Mouse (Mus musculus): Measurements from ENCODE around the gene Agbl3.
A peak's percentile ranks its signal among the peaks of the same experiment; 100 is the strongest.

The Agbl3 gene

DNA sequence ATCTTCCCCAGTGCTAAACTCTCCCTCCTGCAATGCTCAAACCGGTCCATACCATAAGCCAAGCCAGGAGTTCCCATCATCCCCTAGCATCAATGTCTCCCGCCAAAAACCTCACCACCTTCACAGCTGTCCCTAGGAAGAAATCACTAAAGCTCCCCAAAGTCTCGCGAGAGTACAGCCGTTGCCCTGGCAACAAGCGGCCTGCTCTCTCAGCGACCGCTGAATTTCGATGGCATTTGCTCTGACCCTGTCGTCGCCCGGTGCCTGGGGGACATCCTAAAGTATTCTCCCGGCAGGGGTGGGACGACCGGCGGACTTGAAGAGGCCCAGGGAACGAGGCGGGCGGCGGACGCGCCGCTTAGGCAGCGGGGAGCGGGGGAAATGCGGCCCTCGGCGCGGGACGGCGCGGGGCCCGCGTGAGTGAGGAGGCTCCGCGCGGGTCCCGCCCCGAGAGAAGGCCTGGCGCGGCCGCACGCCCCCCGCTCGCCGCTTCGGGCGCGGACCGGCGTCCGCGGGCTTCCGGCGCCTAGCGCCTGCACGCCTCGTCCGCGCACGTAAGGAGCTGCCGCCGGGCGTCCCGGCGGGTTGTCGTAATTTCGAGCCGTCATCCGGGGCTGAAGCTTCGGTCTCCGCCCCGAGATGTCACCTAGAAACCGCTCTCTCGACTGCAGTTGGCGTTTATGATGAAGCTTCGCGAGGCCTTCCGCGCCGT is at the start of gene Agbl3:
Gene Agbl3, plus strand, starts transcription at position 202 of the 712 bp plus-strand sequence.
- peak; percentile 99 for DNase-seq

DNA sequence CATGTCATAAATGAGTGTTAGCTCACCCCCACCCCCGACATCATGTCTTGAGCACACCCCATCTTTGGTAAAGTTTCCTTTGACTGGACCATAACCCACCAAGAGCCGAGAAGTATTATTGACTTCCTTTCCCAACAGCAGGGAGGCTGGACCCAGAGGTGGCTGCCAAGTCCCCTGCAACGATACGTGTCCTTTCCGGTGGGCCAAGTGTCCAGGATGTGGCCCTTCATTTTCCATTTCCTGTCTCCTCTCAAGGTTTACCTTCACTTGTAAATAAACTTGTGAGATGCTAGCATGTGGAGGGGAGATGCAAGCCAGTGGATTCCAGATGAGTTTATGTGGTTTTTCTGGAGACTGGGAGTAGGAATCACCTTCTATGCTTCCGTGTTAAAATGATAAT is 49.2 kb upstream of the Agbl3 start:
- peak; percentile 61 for DNase-seq

- no peak for DNase-seq
Observed at GRCm38 (mm10) chr6:34731529-34731928, 48.7 kb upstream of the Agbl3 start.

DNA sequence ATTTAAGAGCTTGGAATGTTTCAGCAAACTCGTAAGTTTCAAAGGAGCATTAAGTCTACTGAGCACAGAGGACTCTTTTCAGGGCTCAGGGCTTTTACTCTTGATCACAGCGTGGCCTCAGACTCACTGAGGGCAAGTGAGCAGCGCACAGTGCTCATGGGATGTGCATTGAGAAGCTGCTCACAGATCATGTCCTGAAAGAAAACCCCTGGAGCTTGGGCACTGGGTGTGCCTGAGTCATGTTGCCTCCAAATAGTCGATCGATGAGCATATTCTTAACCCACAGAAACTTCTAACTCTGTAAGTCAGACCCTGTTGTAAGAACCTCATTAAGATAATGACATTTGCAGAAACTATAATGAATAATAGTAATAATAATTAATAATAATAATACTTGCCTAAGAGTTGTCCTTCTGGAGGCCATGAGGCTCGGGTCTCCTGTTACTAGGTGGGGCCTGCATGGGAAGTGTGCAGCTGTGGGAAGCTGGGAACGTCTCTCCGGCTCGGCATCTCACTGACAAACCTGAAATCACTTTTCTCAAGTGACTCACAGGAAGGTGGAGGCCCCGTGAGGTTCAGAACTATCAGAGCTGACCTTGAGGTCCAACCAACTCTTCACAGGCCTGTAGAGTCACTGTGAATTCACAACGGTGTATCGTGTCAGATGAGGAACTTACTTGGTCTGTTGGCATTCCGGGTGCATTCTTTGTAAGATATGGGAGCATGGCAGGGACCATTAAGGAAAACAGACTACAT is 45.1 kb upstream of the Agbl3 start:
- DNase-seq, result no peak

- no peak for DNase-seq
Observed at GRCm38 (mm10) chr6:34736934-34737333, 43.3 kb upstream of the Agbl3 start.

DNA sequence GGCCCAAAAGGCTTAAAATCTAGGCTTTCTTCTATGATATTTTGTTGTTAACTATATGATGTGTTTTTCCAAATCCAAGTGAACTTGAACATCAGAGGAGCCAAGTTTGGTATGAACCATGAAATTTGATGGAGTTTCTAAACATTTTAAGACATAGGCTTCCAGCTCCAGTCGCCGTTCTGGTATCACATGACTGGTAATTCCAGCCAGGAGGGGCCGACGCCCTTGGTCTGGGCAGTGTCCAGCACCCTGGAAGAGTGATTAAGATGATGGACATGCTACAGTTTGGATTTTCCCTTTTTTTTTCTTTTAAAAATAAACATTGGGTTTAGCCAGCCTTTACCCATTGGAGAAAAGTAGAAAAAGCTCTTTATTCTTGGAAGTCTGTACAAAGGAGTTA is 36.3 kb upstream of the Agbl3 start:
- no peak for DNase-seq

DNA sequence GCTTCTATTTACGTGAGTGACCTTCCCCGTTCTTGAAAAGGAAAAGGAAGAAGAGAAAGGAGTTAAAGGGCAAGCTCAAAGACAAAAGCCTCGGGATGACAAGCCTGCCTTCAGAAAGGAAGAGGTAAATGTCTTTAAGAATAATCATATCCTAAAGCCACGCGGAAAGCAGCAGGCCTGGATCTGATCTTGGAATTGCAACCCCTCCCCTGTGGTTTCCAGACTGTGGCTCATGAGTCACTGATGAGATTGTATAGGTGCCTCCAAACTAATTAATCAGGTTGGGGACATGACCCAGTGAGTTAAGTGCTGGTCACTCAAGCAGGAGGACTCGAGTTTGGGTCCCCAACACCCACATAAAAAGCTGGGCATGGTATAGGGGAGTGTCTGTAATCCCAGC is 32.4 kb upstream of the Agbl3 start:
- no peak for DNase-seq

DNA sequence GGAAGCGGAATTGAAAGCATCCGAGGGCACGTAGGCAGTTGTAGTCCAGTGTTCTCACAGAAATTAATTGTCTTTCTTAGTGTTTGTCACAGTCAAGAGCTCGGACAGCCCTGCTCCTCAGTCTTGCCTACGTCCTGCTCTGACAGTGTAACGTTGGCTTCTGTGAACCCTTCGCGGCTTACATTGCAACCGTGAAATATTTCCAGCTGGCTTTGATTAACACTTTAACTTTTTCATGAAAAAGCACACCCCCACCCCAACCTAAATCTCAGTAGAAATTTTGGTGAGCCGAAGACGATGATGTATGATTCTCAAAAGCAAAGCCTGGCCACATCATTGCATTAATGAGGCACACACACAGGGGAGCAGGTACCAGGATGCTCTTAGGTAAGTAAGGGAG is 31.7 kb upstream of the Agbl3 start:
- no peak for DNase-seq

- no peak for DNase-seq
Observed at GRCm38 (mm10) chr6:34749526-34749925, 30.7 kb upstream of the Agbl3 start.

DNA sequence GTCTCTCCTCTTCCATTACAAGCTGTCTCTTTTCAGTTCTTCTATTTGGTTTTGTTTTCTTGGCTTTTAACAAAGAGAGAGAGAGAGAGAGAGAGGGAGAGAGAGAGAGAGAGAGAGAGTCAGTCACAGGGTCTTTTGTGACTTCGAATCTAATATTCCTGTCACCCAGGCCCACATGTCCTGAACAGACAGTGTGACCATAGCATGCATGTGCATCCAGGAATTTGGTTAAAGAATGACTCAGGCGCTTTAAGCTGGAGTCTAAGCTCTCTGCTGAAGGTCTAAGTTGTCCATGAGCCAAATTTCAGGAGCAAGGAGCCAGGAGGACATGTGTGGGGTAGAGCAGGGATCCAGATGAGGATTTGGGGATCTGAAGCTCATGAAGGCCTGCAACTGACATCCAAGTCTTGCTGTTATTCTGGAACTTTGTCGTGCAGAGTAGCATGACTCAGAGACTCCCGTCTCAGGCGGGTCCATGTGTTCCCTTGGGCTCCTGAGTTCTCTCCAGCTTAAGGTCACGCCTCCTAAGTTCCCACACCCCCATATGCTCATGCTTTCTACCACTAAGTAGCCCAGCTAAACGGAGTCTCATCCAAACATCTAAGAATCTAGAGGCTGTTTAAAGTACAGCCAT is 29.6 kb upstream of the Agbl3 start:
- no peak for DNase-seq

DNA sequence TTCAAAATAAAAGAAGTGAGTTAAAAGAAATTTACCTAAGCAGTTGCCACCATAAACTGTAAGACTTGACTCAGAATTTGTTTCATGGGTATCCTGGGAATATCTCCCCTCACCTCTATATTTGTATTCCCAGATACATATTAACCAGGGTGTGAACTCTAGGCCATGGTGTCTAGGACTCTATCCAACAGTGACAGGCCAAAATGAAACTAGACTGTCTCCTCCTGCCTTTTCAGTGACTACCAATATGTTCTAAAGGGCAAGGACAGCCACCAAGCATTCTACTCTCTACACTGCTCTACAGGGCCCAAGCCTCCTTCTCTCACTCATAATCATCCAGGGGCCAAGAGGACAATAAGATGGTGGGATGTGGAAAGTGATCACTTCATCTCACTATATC is 28.6 kb upstream of the Agbl3 start:
- DNase-seq, result no peak

GRCm38 (mm10) chr6:34754448-34754847 is 25.8 kb upstream of the Agbl3 start:
- DNase-seq, result peak; percentile 71

DNA sequence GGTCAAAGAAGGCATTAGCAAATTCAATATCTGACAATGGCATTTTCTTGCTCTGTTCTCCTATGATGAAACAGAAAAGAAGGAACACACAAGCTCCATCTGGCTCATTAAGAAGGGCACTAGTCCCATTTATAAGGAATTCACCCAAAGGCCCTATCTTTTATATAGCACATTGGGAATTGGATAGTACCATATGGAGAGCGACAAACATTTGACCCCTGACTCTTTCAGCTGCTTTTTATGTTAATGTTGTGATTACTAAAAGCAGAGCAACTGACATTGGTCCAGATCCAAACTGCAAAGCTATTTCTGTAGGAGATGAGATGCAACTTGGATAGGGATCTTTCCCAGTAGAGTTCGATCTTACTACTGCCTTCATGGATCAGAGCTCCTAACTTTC is 21.9 kb upstream of the Agbl3 start:
- DNase-seq, result no peak

- peak; percentile 74 for DNase-seq
Observed at GRCm38 (mm10) chr6:34760023-34760422, 20.2 kb upstream of the Agbl3 start.

GRCm38 (mm10) chr6:34765721-34766120 is 14.5 kb upstream of the Agbl3 start:
- no peak for DNase-seq

- no peak for DNase-seq
Observed at GRCm38 (mm10) chr6:34769984-34770383, 10.2 kb upstream of the Agbl3 start.

DNA sequence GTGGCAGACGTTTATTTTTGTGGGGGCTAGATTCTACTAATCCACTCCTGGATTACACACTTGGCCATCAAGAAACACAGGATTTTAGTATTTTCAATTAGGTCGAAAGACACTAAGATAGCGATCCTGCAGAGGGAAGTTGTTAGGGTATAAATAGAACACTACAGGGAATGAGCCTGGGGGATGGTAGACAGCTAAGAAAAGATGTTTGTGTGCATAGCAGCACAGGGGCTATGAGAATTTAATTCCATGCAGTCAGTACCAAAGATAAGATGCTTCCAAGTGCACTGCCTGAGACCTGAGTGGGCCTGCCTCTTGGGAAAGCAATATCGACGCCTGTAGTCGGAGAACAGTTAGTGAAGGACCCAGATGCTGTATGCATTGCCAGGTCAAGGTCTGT is 9.7 kb upstream of the Agbl3 start:
- DNase-seq, result no peak

- no peak for DNase-seq
Observed at GRCm38 (mm10) chr6:34776396-34776795, 3.8 kb upstream of the Agbl3 start.

GRCm38 (mm10) chr6:34777094-34777493 is 3.1 kb upstream of the Agbl3 start:
- no peak for DNase-seq

- no peak for DNase-seq
Observed at GRCm38 (mm10) chr6:34777981-34778668, 2.1 kb upstream of the Agbl3 start.

DNA sequence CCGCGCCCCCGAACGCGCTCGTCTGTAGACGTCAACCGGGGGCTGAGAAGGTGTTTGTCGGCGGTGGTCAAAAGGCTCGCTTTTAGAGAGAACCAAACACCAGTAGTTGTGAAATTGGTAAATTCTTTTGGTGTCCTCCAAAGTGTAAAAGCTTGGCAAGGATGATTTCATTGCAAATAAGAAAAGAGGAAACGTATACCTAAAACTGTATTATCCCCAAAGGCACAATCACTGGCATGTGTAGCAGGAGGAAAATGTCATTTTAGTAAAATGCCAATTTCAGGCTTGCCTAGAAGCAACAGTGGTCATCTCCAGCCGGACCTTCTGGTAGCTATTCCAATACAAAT is 684 bp downstream of the Agbl3 start:
- DNase-seq, result no peak

DNA sequence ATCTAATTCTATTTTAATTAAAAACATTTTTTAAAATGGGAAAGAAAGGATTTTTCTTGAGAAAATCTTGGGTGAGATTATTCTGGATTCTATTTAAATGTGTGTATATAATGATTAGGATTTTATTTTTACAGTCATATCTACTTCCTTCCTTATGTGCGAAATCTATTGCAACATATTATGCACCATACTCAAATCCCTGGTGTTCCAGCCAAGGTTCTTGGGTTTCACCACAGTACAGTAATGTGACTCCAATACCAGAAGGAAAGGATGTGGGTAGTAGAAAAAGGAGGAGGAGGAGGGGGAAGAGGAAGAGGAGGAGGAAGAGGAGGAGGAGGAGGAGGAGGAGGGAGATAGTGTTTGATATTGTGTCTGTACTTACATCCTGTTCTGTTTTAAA is 2.3 kb downstream of the Agbl3 start:
- no peak for DNase-seq

DNA sequence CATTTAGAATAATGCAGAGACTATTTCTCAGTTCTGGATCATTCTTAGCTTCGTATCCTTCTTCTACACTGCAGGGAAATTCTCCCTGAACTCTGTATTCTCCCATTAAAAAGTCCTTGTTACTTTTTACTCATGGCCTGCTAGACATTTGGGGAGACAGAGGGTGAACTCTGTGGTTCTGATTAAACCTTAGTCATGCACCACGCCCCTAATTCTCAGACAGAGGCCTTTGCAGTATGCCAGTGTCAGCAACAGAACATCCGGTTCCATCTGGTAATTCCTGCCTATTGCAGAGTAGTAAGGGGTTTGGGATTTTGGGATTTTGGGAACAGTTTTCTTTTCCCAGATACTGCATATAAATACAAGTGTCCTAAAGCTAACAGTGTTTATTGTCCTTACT is 16.6 kb downstream of the Agbl3 start:
- peak; percentile 13 for DNase-seq

GRCm38 (mm10) chr6:34797887-34798286 is 17.7 kb downstream of the Agbl3 start:
- no peak for DNase-seq
